Mouse (Mus musculus): ENCODE data around the gene Hhat. TPM values are rescaled to one million over a fixed set of nuclear protein-coding genes. Genes with fewer than 3 reads are reported as not detected.

Hhat gene
- polyA plus RNA-seq, 1 experiment = 3.9 TPM

- no peak overlapping the region for H3K4me3 ChIP-seq (ENCODE audit: insufficient read depth, poor library complexity, severe bottlenecking)
- no peaks in the 10 kb centered on the region for H3K79me3 ChIP-seq (ENCODE audit: low read depth)
- H3ac ChIP-seq (ENCODE audit: control insufficient read depth, insufficient read length, low read depth) = no peak overlapping the region
- TF ChIP-seq CEBPB (IDR thresholded peaks at IDR 0.05; ENCODE audit: low read depth) = no peak
- no peak for TF ChIP-seq MAX (IDR thresholded peaks at IDR 0.05)
- no peak for TF ChIP-seq MYOG (IDR thresholded peaks at IDR 0.05; ENCODE audit: control insufficient read depth, extremely low read depth, insufficient read length)
- no peak for TF ChIP-seq CTCF (IDR thresholded peaks at IDR 0.05; ENCODE audit: control insufficient read depth, insufficient read depth, insufficient read length)
- TF ChIP-seq MYOD1 (IDR thresholded peaks at IDR 0.05; ENCODE audit: control insufficient read depth, insufficient read length, low read depth) = no peak
- no peak for TF ChIP-seq USF1 (IDR thresholded peaks at IDR 0.05; ENCODE audit: low read depth)
- no peak for TF ChIP-seq FOSL1 (IDR thresholded peaks at IDR 0.05; ENCODE audit: insufficient read depth, low read length, poor library complexity, severe bottlenecking)
- no peaks in the 10 kb centered on the region for H3K27me3 ChIP-seq (ENCODE audit: control insufficient read depth, insufficient read depth, insufficient read length)
- H3K36me3 ChIP-seq (ENCODE audit: control insufficient read depth, insufficient read depth) = no peaks in the 10 kb centered on the region
- H3K79me2 ChIP-seq (ENCODE audit: control insufficient read depth, insufficient read depth) = no peaks in the 10 kb centered on the region
These were observed 321.3 kb downstream of the Hhat start for GRCm38 (mm10) chr1:192449572-192450351.

- no peak overlapping the region for H3K4me3 ChIP-seq (ENCODE audit: insufficient read depth, poor library complexity, severe bottlenecking)
- H3K79me2 ChIP-seq (ENCODE audit: control insufficient read depth, insufficient read depth) = no peaks in the 10 kb centered on the region
- no peak overlapping the region for H3ac ChIP-seq (ENCODE audit: control insufficient read depth, insufficient read length, low read depth)
- H3K27me3 ChIP-seq (ENCODE audit: control insufficient read depth, insufficient read depth, insufficient read length) = no peaks in the 10 kb centered on the region
- H3K36me3 ChIP-seq (ENCODE audit: control insufficient read depth, insufficient read depth) = no peaks in the 10 kb centered on the region
- H3K79me3 ChIP-seq (ENCODE audit: low read depth) = no peaks in the 10 kb centered on the region
- TF ChIP-seq USF1 (IDR thresholded peaks at IDR 0.05; ENCODE audit: low read depth) (no peak), CEBPB (IDR thresholded peaks at IDR 0.05; ENCODE audit: low read depth) (no peak), CTCF (IDR thresholded peaks at IDR 0.05; ENCODE audit: control insufficient read depth, insufficient read depth, insufficient read length) (no peak), FOSL1 (IDR thresholded peaks at IDR 0.05; ENCODE audit: insufficient read depth, low read length, poor library complexity, severe bottlenecking) (no peak), MAX (IDR thresholded peaks at IDR 0.05) (no peak), MYOG (IDR thresholded peaks at IDR 0.05; ENCODE audit: control insufficient read depth, extremely low read depth, insufficient read length) (no peak), MYOD1 (IDR thresholded peaks at IDR 0.05; ENCODE audit: control insufficient read depth, insufficient read length, low read depth) (no peak)
These were observed 322.5 kb downstream of the Hhat start for GRCm38 (mm10) chr1:192448512-192448911.

- TF ChIP-seq MYOG (IDR thresholded peaks at IDR 0.05; ENCODE audit: control insufficient read depth, extremely low read depth, insufficient read length) (no peak), MYOD1 (IDR thresholded peaks at IDR 0.05; ENCODE audit: control insufficient read depth, insufficient read length, low read depth) (no peak), CEBPB (IDR thresholded peaks at IDR 0.05; ENCODE audit: low read depth) (no peak), MAX (IDR thresholded peaks at IDR 0.05) (no peak), USF1 (IDR thresholded peaks at IDR 0.05; ENCODE audit: low read depth) (no peak), FOSL1 (IDR thresholded peaks at IDR 0.05; ENCODE audit: insufficient read depth, low read length, poor library complexity, severe bottlenecking) (no peak), CTCF (IDR thresholded peaks at IDR 0.05; ENCODE audit: control insufficient read depth, insufficient read depth, insufficient read length) (no peak)
- H3K79me3 ChIP-seq (ENCODE audit: low read depth) = no peaks in the 10 kb centered on the region
- no peak overlapping the region for H3ac ChIP-seq (ENCODE audit: control insufficient read depth, insufficient read length, low read depth)
- H3K36me3 ChIP-seq (ENCODE audit: control insufficient read depth, insufficient read depth) = no peaks in the 10 kb centered on the region
- H3K4me3 ChIP-seq (ENCODE audit: insufficient read depth, poor library complexity, severe bottlenecking) = no peak overlapping the region
- no peaks in the 10 kb centered on the region for H3K27me3 ChIP-seq (ENCODE audit: control insufficient read depth, insufficient read depth, insufficient read length)
- no peaks in the 10 kb centered on the region for H3K79me2 ChIP-seq (ENCODE audit: control insufficient read depth, insufficient read depth)
These were observed 323.4 kb downstream of the Hhat start for GRCm38 (mm10) chr1:192447666-192448065.

Other genes starting within 250 kb of the Hhat start
- gene Sertad4, start 84.5 kb upstream of the Hhat start, polyA plus RNA-seq (2012; fragmentation: generic; extraction: Trizol) = 18.9 TPM